Mouse (Mus musculus) R1 (cell line): ENCODE results near the gene Sorl1.

Experiments used
- DNase-seq: peaks from one replicate; pipeline ENCODE4 v3.0.0-alpha.2; 2018; ENCODE audit warnings: low read depth, low spot score

Sorl1 gene

DNA sequence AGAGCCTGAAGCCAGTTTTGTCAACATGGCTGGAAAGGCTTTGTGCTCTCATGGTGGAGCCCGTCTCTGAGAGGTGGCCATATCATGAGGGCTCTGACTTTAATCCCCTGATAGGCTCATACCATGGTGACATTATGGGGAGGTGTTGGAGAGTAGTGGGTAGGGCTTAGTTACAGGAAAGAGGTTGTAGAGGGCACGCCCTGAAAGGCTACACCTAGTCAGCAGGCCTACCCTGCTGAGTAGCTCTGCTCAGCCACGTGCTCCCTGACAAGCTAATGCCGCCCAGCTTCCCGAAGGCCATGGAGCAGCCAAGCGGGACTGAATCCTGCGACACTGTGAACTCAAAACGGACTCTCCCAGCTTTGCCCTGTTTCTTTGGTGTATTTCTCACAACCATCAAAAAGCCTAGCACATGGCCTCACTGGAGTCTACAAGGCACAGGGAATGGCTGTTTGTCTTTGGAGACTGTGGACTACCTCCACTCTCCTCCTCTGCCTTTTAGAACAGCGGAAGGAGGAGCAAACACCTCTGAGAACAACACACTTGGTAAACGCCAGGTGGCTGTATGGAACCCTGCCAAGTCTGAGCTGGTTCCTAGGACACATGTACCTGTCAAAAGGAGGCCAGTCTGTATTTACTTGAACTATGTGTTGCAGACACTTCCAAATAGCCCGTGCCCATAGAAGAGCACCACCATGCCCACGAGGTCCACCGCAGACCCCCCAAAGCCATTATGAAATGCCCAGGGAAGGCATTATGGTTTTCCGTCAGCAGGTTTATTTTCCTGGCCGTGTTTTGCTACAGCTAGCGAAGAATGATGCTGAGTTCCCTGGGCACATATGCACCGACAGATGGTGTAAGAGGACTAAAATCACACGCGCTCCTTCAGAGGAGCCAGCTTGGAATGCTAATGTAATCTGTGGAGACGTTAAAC lies 69.5 kb downstream of the Sorl1 start:
- peak; percentile 74 for DNase-seq

DNA sequence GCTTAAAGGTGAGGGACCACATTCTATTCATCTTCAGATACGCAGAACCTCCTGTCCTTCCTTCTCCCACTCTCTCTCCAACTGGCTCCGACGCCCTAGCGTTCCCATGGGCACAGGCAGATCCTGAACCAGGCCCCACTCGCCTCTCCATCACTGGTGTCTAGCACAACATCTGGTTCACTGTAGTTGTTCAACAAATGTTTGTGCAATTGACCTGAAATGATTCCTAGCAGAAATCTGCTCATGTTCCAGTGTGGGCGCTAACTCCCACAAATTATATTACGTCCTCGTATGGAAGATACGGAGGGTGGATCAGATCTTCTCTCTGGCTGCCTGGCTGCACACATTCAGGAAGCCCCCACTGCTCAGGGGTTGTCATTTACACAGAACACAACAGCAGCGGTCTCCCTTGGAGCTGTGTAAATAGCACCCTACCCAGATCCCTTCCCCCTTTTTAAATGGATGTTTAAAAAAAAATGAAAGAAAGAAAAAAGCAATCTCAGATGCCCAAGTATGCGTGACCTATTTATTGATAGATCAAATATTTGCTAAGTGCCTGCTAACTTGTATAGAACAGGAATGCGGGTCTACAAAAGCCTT lies 70.4 kb downstream of the Sorl1 start:
- DNase-seq = no peak

DNA sequence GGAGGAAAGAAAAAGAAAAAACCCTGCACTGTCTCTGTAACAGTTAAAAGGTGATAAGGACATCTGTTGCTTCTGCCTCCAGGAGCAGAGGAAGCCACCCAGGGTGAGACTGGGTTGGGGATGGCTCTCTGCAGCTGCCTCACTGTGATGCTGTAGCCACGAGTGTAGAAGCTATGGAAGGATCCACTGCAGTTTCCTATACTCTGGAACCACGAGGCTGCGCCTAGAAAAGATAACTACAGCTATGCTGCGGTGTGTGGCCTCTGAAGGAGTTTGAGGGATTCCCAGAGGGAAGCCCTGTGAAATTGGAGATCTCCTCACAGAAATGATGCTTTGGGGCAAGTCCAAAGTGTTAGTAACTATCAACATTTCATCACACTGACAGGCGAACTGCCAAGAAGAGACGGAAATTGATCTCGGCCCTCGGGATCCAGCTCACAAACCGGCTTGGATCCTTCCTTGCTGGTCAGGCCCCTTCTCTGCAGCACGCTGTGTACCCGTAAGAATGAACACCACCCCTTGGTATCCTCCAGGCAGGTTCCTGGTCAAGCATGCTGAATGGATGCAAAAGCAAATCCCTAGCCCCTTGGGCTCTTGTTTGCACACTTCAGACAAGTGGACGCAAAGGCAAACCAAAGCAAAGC lies 71.3 kb downstream of the Sorl1 start:
- no peak for DNase-seq

DNA sequence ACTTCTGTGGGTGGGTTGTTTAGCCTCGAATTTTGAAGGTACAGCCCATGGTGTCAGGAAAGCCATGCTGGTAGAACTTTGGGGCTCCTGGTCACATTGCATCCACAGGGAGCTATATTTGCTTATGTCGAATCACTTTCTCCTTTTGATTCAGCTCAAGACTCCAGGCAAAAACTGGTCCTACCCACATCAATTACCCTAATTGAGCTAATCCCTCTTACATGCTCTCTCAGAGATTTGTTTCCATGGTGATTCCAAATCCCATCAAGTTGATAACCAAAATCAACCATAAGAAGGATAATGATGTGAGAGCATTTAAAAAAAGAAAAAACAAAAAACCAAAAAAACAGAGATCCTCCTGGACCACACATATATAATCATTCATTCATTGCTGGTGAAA lies 75.6 kb downstream of the Sorl1 start:
- no peak for DNase-seq

DNA sequence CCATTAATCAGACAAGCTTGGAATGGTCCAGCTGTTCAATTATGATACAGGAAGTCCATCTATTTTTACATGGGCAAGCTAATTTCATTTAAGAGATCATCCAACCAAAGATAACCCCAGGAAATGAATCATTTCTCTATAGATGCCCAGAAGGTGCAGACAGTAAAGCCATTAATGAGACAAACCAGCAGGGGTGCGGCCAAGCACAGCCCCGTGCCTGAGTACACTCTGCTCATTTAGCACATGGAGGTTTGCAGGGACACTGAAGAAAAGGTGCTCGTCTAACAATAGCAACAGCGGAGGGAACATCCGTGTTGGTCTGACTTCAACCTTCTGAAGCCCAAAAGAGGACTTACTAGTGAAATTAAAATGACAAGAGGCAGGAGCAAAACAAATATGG lies 76.3 kb downstream of the Sorl1 start:
- no peak for DNase-seq

DNA sequence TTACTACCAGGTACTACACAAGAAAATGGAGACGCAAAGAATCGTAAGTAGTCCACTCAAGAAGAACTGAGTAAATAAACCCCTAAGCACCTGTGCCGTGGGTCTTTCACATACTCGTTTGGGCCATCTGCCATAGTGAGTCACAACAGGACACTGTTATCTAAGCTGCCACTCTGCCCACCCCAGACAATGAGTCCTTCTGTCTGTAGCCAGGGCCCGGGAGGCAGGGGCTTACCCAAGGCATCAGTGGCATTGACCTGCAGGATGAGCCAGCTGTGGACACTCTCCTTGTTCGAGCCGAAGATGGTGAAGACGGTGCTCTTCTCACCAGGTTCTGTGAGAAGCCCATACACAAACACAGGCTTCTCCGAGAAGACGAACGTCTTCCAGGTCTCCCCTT lies 77.8 kb downstream of the Sorl1 start:
- no peak for DNase-seq

DNA sequence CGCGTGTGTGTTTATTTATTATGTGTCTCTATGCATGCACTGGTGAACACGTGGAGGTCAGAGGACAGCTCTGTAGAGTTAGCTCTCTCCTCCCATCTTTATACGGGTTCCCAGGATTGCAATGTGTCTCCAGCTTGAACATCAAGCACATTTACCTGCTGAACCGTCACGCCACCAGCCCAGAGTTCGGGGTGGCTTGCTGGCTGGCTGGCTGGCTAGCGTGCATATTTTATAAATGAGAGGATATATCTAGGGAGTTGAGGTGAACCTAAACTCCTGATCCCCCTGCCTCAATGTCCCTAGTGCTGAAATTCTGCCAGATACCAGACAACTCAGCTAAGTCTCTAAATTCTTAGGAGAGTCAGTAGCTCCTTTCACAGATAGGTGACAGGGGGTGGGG lies 79.4 kb downstream of the Sorl1 start:
- DNase-seq = no peak

DNA sequence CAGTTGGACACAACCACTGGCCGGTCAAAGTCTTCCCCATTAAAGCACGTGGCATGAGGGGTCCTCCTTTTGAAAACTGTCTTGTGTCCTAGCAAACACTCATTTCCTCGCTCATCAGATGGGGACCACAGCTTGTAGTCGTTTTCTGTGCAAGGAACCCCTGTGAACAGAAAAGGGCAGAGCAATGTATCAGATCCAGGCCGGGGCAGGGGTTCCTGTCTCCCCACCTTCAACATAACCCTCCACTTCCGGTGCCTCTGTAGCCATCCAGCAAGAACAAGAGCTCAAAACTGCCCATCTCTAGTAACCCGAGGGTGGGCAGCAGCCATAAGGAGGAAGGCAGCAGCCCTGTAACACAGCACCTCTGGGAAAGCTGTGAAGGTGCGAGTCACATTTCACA lies 80.2 kb downstream of the Sorl1 start:
- DNase-seq = no peak

DNA sequence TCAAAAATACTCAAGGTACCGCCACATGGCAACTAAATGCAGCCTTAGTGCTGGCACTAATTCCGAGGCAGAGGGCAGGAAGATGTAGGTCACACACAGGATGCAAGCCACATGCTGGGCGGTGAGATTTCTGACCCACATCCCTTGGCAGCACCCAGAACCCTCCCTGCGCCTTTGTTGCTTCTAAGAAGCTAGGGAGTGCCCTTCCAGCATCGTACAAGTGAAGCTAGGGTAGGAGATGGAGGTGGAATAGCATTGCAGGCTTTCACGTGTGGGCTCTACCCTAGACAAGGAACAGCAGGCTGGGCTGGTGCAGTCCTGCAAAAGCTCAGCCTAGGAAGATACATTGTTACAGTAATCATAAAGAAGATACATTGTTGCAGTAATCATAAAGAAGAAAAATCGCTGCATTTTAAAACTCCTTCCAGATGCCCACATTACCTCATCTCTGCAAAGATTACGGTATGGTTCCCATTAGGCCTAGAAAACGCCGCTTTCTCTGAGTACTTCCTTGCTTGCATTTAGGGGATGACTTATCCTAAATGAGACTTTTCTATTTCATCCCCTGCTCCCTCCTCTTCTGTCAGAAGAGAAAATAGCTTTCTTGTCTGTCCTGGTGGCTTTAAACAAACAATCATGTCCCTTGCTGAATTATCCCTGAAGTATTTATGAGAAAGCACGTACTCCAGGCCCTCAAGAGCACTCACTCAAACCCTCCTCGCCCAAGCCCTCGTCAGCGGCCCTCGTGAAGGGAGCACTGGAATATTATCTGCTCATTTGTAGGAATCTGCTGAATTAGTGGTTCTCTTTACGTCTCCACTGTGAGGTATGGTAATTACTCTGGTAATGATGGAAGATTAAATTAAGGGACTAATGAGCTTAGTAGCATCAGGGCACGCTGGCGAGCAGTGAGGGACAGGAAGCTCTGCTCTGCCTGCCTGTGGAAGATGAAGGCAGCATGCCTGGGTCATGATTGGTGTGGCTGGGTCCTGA lies 84.8 kb downstream of the Sorl1 start:
- no peak for DNase-seq

DNA sequence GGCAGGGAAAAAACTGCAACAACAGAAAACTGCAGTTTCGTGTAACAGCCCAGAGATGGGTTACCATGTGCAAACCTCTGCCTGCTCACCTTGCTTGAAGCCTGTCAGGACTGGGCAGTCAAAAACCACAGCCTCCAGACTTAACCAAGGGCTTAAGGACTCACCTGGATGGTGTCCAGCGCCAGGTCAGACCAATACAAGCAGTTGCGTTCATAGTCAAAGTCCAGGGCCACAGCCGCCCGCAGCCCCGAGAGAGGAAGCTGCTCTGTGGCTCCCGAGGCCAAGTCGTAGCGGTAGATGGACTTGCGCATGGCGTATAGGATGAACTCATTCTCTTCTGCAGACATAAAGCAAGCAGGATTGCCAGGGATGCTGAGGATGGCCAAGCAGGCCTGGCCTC lies 87.2 kb downstream of the Sorl1 start:
- no peak for DNase-seq

DNA sequence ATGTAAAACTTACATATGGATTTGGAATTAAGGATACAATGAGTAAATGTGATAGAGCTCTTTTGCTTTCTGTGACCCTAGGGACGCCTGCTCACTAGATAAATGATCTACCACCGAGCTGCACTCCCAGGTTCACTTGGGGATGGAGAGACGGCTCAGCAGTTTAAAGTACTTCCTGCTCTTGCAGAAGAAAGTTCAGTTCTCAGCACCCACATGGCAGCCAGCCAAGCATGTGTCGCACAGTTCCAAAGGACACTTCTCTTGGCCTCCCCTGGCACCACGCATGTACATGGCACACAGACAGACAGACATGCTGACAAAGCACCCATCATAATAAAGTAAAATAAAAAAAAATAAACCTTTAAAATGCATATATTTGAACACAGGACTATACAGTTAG lies 88.1 kb downstream of the Sorl1 start:
- no peak for DNase-seq

DNA sequence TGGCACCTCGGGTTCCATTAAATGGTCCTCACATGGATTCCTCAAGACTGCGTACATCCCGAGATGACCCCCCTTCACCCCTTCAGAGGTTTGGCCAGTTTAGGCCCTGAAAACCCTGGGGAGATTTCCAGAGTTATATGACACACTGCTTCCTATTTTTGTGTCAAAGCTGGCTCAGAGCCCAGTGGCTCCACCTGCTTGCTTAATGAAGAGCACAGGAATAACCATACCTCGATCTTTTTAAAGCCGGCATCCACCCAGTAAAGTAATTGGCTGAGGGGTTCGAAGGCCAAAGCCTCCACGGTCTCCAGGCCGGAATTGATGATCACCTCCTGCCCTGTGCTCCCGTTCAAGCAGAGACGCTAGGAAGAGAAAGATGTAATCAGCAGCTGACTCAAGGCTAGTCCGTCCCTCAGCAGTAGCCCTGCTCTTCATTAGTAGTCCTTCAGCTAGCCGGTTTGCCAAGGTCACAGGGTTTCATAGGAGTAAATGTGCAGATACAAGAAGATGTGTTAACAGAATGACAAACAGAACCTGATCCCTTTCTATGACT lies 88.8 kb downstream of the Sorl1 start:
- DNase-seq = no peak

DNA sequence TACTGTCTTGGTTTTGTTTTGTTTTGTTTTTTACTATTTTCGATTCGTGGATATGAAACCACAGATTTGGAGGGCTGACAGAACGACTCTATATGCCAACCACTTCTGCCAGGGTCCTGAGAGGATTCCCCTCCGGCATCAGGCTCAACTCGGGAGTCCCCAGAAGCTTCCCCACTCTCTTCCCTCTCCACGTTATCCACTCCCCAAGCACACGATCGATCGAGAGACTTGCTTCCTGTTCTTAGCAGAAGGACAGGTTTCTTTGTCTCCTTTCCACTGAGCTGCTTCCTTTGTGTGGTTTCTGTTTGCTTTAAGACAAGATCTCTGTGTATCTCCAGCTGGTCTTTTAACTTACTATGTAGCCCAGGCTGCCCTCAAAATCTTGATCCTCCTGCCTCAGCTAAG lies 90.0 kb downstream of the Sorl1 start:
- DNase-seq = no peak

DNA sequence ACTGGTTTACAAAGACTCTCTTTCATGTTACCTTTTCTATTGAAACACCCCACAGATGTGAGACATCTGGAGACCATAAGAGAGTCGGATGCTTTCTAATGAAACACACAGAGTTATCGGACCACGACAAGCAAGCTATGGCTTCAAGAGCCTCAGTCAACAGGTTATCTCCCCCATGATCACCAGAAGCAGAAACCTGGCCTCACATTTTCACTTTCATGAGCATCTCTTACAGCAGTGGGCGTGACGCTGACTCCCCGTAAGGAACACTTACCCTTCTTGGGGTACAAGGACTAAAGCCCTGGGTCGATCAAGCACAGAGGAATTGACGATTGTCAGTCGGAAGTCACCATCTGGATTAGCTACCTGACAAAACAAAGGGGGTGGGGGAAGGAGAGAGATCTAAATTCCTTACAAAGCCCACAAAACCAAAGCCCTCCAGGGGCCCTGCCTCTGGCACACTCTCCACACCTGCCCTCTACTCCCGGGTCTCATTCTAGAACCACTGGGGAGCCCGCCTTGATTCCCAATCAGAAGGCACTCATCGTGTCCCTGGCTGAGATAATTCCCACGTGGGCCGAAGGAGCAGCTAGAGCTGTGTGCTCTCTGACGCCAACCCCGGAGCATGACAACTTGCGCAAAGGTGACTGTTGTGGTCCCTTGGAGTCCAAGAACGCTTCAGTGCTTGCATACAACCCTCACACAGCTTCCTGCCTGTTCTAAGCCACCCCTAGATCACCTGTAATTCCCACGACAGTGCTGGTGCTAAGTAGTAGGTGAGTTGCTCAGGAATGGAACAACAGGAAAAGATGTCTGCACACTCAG lies 90.6 kb downstream of the Sorl1 start:
- no peak for DNase-seq

DNA sequence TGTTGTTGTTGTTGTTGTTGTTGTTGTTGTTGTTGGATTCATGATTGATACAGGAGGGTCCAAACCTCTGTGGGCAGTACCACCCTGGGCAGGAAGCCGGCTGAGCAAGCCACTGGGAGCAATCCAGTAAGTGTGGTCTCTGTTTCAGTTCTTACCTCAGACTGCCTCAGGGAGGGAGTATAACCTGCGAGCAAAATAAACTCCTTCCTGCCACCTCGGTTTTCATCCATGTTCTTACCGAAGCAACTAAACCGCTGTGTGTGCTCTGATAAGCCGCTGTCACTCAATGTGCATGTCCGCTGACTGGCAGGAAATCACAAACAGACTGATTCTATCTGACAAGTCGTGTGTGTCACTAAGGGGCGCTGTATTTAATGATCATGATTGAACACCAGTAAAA lies 91.7 kb downstream of the Sorl1 start:
- DNase-seq = no peak

DNA sequence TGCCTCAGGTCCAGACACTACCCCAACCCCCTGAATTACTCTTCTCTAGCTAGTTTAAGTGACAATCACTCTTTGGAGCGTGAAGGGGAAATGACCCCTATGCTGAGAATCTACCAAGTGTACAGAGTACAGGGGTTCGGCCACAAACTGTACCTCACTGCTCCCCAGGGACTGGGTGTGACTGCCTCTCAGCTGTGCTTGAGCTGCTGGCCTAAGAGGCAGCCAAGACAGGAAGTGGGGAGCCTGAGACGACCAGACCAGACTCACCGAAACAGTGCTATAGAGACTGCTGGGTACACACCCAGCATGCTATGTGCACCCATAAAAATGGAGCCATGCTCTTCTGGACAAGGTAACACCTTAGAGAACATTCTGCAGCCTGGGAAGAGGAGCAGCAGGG lies 95.3 kb downstream of the Sorl1 start:
- DNase-seq = no peak

DNA sequence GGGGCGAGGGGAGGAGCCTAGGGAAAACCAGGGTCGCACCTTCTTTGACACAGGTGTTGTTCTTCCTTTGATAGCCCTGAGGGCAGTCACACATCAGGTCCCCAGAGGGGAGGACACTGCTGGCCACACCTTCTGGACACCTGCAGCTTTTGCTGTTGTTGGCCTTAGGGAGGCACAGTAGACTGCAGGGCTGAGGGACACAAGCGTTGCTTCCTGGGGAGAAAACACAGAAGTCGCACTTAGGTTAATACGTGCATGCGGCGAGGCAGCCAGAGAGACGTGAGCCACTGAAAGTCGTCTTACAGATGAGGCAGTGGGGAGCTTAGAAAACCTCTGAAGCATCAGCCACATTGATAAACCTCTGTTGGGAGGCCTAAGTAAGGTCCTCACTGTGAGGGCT lies 99.8 kb downstream of the Sorl1 start:
- DNase-seq = no peak

DNA sequence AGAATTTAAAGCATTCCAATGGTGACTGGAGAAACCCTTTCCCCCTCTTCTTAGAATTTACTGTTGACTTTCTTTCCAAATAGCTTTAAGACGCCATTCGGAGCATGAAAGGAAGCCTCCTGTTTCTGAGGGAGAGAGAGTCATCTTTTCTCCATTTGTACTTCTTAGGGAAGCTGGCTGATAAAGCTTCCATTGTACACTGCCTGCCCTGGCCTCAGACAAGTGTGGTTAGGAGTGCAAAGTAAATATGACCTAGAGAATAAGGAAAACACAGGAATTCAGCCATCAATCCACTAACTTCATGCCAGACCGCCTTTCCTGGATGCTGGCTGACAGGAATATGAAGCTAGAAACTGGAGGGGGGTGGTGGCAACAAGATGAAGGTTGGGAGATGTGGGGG lies 100.7 kb downstream of the Sorl1 start:
- DNase-seq = no peak

DNA sequence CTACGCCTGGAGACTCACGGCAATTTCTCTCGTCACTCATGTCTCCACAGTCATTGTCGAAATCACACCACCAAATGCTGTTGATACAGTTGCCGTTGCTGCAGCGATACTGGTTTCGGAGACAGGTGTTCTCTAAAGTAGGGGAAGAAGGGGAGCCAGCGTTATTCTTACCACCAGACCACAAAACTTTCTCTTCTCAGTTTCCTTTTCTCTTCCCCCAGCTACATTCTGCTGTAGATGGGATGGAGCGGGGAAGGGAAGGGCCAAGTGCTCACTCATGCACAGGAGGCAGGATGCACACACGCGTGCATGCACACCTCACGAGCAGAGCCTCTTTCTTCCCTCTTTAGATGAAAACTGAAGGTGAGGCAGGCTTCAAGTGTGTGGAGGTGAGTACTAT lies 101.8 kb downstream of the Sorl1 start:
- no peak for DNase-seq

DNA sequence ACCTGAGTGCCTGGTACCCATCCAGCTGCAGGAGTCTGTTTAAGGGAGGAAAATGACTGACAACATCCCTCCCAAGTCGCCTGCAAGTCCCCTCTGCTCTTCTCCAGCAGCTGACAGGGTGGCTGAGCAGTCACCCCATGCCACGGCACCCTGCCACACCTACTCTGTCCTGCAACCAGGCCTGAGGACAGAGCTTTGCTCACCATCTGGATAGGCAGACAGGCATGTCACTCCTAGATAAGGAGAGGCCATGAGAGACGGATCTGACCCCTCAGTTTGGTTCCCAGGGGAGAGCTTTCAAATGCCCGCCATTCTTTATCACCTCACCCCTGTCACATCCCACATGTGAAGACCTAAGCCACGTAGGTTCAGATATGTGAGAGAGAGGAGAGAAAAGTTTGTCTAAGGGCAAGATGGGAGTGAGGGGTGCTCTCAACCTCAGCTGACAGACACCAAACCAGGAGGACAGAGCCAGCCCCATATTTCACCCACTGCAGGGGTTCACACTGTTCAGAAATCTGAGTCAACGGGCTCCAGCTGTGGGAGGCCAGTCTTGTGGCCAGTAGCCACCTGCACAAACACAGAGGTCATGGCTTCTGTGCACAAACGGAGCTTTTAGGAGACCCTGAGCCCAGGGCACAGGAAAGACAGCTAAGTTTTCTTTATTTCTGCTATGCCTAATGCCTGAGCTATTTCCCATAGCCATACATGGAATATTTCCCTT lies 104.6 kb downstream of the Sorl1 start:
- no peak for DNase-seq
